In genomic region chr9:45457200-45457599, GRCm38 (mm10) we compare ENCODE assay signal across 29 mouse cellular contexts. TPM values are rescaled to one million over a fixed set of nuclear protein-coding genes. Genes with fewer than 3 reads are reported as not detected.
DNase-seq lines count a peak whose midpoint lies in the region; ATAC-seq and TF ChIP-seq lines count a peak whose summit lies in the region.
"Had no signal": no experiment of that assay in that cellular context is flagged by ENCODE, and none has a peak within 500 bp of the region (broad histone marks: within the 10 kb centered on the region; RNA-seq: fewer than 3 reads in every experiment).

No protein-coding gene starts in this region.

- H3K4me3 ChIP-seq in kidney, postnatal 0 days (replicated peaks; ENCODE audit: low read depth, low read length): no peak overlapping the region
- H3K4me3 ChIP-seq in limb, embryonic 11.5 days (ENCODE audit: low read depth, low read length): no peak overlapping the region
- H3K4me3 ChIP-seq in limb, embryonic 10.5 days: no peak overlapping the region
- no peak overlapping the region for H3K4me3 ChIP-seq in limb, embryonic 12.5 days (replicated peaks)
- no peak overlapping the region for H3K4me3 ChIP-seq in forebrain, embryonic 11.5 days (ENCODE audit: low read depth, low read length)
- H3K4me3 ChIP-seq: embryonic facial prominence, embryonic 15.5 days; forebrain, embryonic 12.5 days; forebrain, embryonic 15.5 days; heart, adult 2 months; heart, embryonic 10.5 days; heart, embryonic 13.5 days had no signal

- H3K9me3 ChIP-seq in kidney, postnatal 0 days (replicated peaks; ENCODE audit: low read length): no peaks in the 10 kb centered on the region
- H3K9me3 ChIP-seq in limb, embryonic 11.5 days (ENCODE audit: control insufficient read depth, low read length): no peaks in the 10 kb centered on the region
- H3K9me3 ChIP-seq in limb, embryonic 10.5 days (replicated peaks): no peaks in the 10 kb centered on the region
- no peaks in the 10 kb centered on the region for H3K9me3 ChIP-seq in limb, embryonic 12.5 days
- no peaks in the 10 kb centered on the region for H3K9me3 ChIP-seq in forebrain, embryonic 11.5 days (ENCODE audit: control insufficient read depth, low read length)
- H3K9me3 ChIP-seq: embryonic facial prominence, embryonic 15.5 days; forebrain, embryonic 12.5 days; forebrain, embryonic 15.5 days; heart, embryonic 10.5 days; heart, embryonic 13.5 days had no signal

- DNase-seq in kidney, postnatal 0 days (ENCODE audit: low spot score): peak; percentile 18
- DNase-seq in kidney, postnatal 4 days: no peak
- no peak for DNase-seq in limb, embryonic 11.5 days (ENCODE audit: low spot score)
- no peak for DNase-seq in limb, embryonic 10.5 days (ENCODE audit: low spot score)
- no peak for DNase-seq in forebrain, embryonic 11.5 days (ENCODE audit: low spot score)
- DNase-seq: adrenal gland, adult 8-10 months; adrenal gland, postnatal 25 days; cerebellum, adult 11-12 months; cerebellum, adult 8-10 months; cerebellum, postnatal 10 days; cerebellum, postnatal 36 days; embryo, embryonic 11 days; gastrocnemius, postnatal 10 days; gastrocnemius, postnatal 36 days; heart, adult 2 months; heart, postnatal 14 days; heart, postnatal 4 days had no signal

- H3K9ac ChIP-seq in kidney, postnatal 0 days (ENCODE audit: low read depth, low read length): no peak overlapping the region
- H3K9ac ChIP-seq in limb, embryonic 11.5 days (ENCODE audit: low read length): peak overlapping the region; percentile 17; the same call in 1 of the 2 replicates
- no peak overlapping the region for H3K9ac ChIP-seq in limb, embryonic 12.5 days (replicated peaks)
- H3K9ac ChIP-seq in forebrain, embryonic 11.5 days (ENCODE audit: low read length): no peak overlapping the region
- H3K9ac ChIP-seq: embryonic facial prominence, embryonic 15.5 days; forebrain, embryonic 12.5 days; forebrain, embryonic 15.5 days; heart, embryonic 13.5 days; hindbrain, embryonic 14.5 days had no signal

- ATAC-seq in kidney, postnatal 0 days (replicated peaks; ENCODE audit: low FRiP score, low read depth): no peak
- ATAC-seq in limb, embryonic 11.5 days (ENCODE audit: insufficient number of reproducible peaks, low FRiP score, low TSS enrichment, low read depth): no peak
- no peak for ATAC-seq in limb, embryonic 12.5 days (ENCODE audit: insufficient number of reproducible peaks, insufficient read depth, low FRiP score, low TSS enrichment, low read depth)
- no peak for ATAC-seq in forebrain, embryonic 11.5 days (replicated peaks; ENCODE audit: low FRiP score)
- ATAC-seq: activated CD4-positive, CD25-positive, alpha-beta regulatory T cell, adult 4 months; CD4-positive, CD25-positive, alpha-beta regulatory T cell, adult 4 months; forebrain, embryonic 15.5 days; hindbrain, postnatal 0 days; inflammation-experienced regulatory T-cells, adult 6 months had no signal

- 25% methylated on average over 7 of the region's 7 CpGs for WGBS in kidney, postnatal 0 days
- WGBS in limb, embryonic 11.5 days: 41% methylated on average over 7 of the region's 7 CpGs
- 48% methylated on average over 7 of the region's 7 CpGs for WGBS in limb, embryonic 10.5 days
- WGBS in limb, embryonic 12.5 days: 35% methylated on average over 7 of the region's 7 CpGs
- WGBS in forebrain, embryonic 11.5 days: 49% methylated on average over 7 of the region's 7 CpGs

- H3K4me1 ChIP-seq in kidney, postnatal 0 days (replicated peaks; ENCODE audit: insufficient read depth, low read length): no peaks in the 10 kb centered on the region
- no peaks in the 10 kb centered on the region for H3K4me1 ChIP-seq in limb, embryonic 11.5 days (ENCODE audit: control insufficient read depth, insufficient read depth, low read length)
- H3K4me1 ChIP-seq in limb, embryonic 10.5 days: peaks cover 10% of the 10 kb centered on the region; the same call in 1 of the 2 replicates
- peaks cover 7% of the 10 kb centered on the region for H3K4me1 ChIP-seq in limb, embryonic 12.5 days (replicated peaks)
- no peaks in the 10 kb centered on the region for H3K4me1 ChIP-seq in forebrain, embryonic 11.5 days (replicated peaks; ENCODE audit: control insufficient read depth, insufficient read depth, low read length)
- H3K4me1 ChIP-seq: embryonic facial prominence, embryonic 15.5 days; heart, embryonic 10.5 days; heart, embryonic 13.5 days had no signal

- TF ChIP-seq CTCF in kidney, postnatal 0 days (IDR thresholded peaks at IDR 0.05; ENCODE audit: low read depth): no peak

- H3K36me3 ChIP-seq in kidney, postnatal 0 days (ENCODE audit: insufficient read depth, low read length): no peaks in the 10 kb centered on the region
- no peaks in the 10 kb centered on the region for H3K36me3 ChIP-seq in limb, embryonic 11.5 days (ENCODE audit: control insufficient read depth, insufficient read depth, low read length)
- H3K36me3 ChIP-seq in limb, embryonic 10.5 days: no peaks in the 10 kb centered on the region
- no peaks in the 10 kb centered on the region for H3K36me3 ChIP-seq in limb, embryonic 12.5 days
- no peaks in the 10 kb centered on the region for H3K36me3 ChIP-seq in forebrain, embryonic 11.5 days (ENCODE audit: control insufficient read depth, insufficient read depth, low read length)
- H3K36me3 ChIP-seq: embryonic facial prominence, embryonic 15.5 days; forebrain, embryonic 12.5 days; heart, embryonic 10.5 days; heart, embryonic 13.5 days had no signal

- H3K27me3 ChIP-seq in kidney, postnatal 0 days (ENCODE audit: insufficient read depth, low read length): no peaks in the 10 kb centered on the region
- H3K27me3 ChIP-seq in limb, embryonic 11.5 days (ENCODE audit: control insufficient read depth, insufficient read depth, low read length): no peaks in the 10 kb centered on the region
- H3K27me3 ChIP-seq in limb, embryonic 10.5 days (ENCODE audit: low read depth, poor library complexity, severe bottlenecking): peaks cover 6% of the 10 kb centered on the region; the same call in 1 of the 2 replicates
- H3K27me3 ChIP-seq in limb, embryonic 12.5 days: peaks cover 5% of the 10 kb centered on the region; the same call in 1 of the 2 replicates
- H3K27me3 ChIP-seq in forebrain, embryonic 11.5 days (ENCODE audit: control insufficient read depth, insufficient read depth, low read length): no peaks in the 10 kb centered on the region
- H3K27me3 ChIP-seq: embryonic facial prominence, embryonic 15.5 days; forebrain, embryonic 15.5 days had no signal

- H3K4me2 ChIP-seq in kidney, postnatal 0 days (ENCODE audit: low read length): no peak overlapping the region
- no peak overlapping the region for H3K4me2 ChIP-seq in limb, embryonic 11.5 days (ENCODE audit: low read depth, severe bottlenecking)
- no peak overlapping the region for H3K4me2 ChIP-seq in limb, embryonic 12.5 days
- no peak overlapping the region for H3K4me2 ChIP-seq in forebrain, embryonic 11.5 days (ENCODE audit: low read depth, low read length, severe bottlenecking)
- H3K4me2 ChIP-seq: embryonic facial prominence, embryonic 15.5 days; forebrain, embryonic 12.5 days; forebrain, embryonic 15.5 days; heart, embryonic 13.5 days; hindbrain, embryonic 14.5 days had no signal

- H3K27ac ChIP-seq in kidney, postnatal 0 days: no peak overlapping the region
- no peak overlapping the region for H3K27ac ChIP-seq in limb, embryonic 11.5 days (replicated peaks; ENCODE audit: low read depth, low read length)
- H3K27ac ChIP-seq in limb, embryonic 10.5 days: no peak overlapping the region
- 0 out of 2 replicates have a peak overlapping the region, but pooled peaks have one; percentile 41 for H3K27ac ChIP-seq in limb, embryonic 12.5 days
- H3K27ac ChIP-seq in forebrain, embryonic 11.5 days (ENCODE audit: low read depth, low read length): no peak overlapping the region
- H3K27ac ChIP-seq: embryonic facial prominence, embryonic 15.5 days; forebrain, embryonic 12.5 days; forebrain, embryonic 15.5 days; heart, adult 2 months; heart, embryonic 10.5 days; heart, embryonic 13.5 days; hindbrain, embryonic 14.5 days; hindbrain, postnatal 0 days had no signal

RNA-seq across cellular contexts. Expression of gene Dscaml1, which starts 30.8 kb away (rescaled TPM):
- polyA plus RNA-seq in kidney, postnatal 0 days (2015; fragmentation: Nextera tagmentation; extraction: Ambion mirVana): 0.09 and 0.24 TPM in 2 replicates
- 0.11 and 0.44 TPM in 2 replicates for polyA plus RNA-seq in limb, embryonic 11.5 days (2014; fragmentation: Nextera tagmentation; extraction: Ambion mirVana)
- 0.15 and 0.30 TPM in 2 replicates for polyA plus RNA-seq in limb, embryonic 10.5 days (2016; fragmentation: Nextera tagmentation; extraction: Ambion mirVana)
- polyA plus RNA-seq in limb, embryonic 12.5 days (2016; fragmentation: Nextera tagmentation; extraction: Ambion mirVana): 0.83 and 0.84 TPM in 2 replicates
- 3.4 and 5.4 TPM in 2 replicates for polyA plus RNA-seq in forebrain, embryonic 11.5 days (2014; fragmentation: Nextera tagmentation; extraction: Ambion mirVana)
- polyA plus RNA-seq: activated CD4-positive, CD25-positive, alpha-beta regulatory T cell, adult 4 months; C2C12; CD4-positive, CD25-positive, alpha-beta regulatory T cell, adult 4 months; inflammation-experienced regulatory T-cells, adult 6 months had no signal

RNA-seq across cellular contexts. Expression of gene Fxyd2, which starts 57.7 kb away (rescaled TPM):
- 2,817 and 2,959 TPM in 2 replicates for polyA plus RNA-seq in kidney, postnatal 0 days (2015; fragmentation: Nextera tagmentation; extraction: Ambion mirVana)
- 0.56 and 0.91 TPM in 2 replicates for polyA plus RNA-seq in limb, embryonic 11.5 days (2014; fragmentation: Nextera tagmentation; extraction: Ambion mirVana)
- 0.69 and 0.84 TPM in 2 replicates for polyA plus RNA-seq in limb, embryonic 10.5 days (2016; fragmentation: Nextera tagmentation; extraction: Ambion mirVana)
- 1.9 and 2.2 TPM in 2 replicates for polyA plus RNA-seq in limb, embryonic 12.5 days (2016; fragmentation: Nextera tagmentation; extraction: Ambion mirVana)
- 1.5 and 3.4 TPM in 2 replicates for polyA plus RNA-seq in forebrain, embryonic 11.5 days (2014; fragmentation: Nextera tagmentation; extraction: Ambion mirVana)
- polyA plus RNA-seq: C2C12; CD4-positive, CD25-positive, alpha-beta regulatory T cell, adult 4 months had no signal

Comparison
In these comparisons a context has a peak if more than half of its experiments do, and no peak if none do; other contexts are left out.
1. RNA of gene Fxyd2, which starts 57.7 kb away (polyA plus RNA-seq): 2,817 to 2,959 TPM in kidney, postnatal 0 days; 1.5 to 3.4 TPM in forebrain, embryonic 11.5 days, 1.9 to 2.2 TPM in limb, embryonic 12.5 days, 0.69 to 0.84 TPM in limb, embryonic 10.5 days and 0.56 to 0.91 TPM in limb, embryonic 11.5 days; every median in the first group is over 100 times any median in the second.